ENCODE assay signal across 7 mouse cellular contexts in the genomic region with DNA sequence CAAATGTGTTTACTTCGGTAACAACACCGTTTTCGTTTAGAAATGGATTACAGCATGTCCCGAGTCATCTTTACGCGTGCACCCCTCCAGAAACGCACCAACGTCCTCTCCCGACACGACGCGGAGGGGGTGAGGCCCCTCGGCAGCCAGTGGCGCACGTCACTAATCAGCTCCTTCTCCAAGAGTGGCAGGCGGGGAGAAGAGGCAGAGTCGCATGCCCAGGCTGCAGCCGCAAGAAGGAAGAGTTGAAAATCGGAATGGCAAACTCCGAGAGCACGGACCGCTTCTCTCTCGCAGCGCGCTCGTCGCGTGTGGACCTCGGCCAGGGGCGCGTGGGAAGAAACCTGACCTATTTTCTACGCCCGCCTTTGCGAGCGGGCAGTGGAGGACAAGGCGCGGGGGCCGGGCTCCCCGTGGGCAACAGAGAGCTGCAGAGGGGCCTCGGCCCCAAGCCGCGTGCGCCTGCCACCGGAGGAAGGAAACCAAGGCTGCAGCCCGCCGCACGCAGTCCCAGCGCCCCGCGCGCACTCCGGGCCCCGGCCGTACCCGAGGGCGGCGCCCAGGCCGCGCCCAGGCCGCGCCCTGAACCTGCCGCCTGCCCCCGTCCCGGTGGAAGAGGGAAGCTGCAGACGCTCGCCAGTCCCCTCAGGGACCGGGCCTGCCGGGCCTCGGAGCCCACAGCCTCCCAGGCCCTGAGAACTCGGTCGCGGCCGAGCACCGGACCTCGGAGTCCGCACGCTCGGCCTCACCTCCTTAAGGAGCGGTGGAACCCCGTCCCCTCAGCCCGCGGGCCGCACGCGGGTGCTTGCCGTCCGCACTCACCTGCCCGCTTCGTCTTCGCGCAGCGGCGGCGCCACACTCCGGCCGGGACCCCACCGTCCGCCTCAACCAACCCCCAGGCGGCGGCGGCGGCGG. TPM values are rescaled to one million over a fixed set of nuclear protein-coding genes. Genes with fewer than 3 reads are reported as not detected.
DNase-seq lines count a peak whose midpoint lies in the region; ATAC-seq lines count a peak whose summit lies in the region.

No protein-coding gene starts in this region.

- H3K27me3 ChIP-seq in hindbrain, embryonic 15.5 days = no peaks in the 10 kb centered on the region

- under 1% methylated on average over 100 of the region's 103 CpGs for WGBS in hindbrain, embryonic 15.5 days

- H3K27ac ChIP-seq in hindbrain, embryonic 15.5 days (replicated peaks) = peak overlapping the region; percentile 88

- no peaks in the 10 kb centered on the region for H3K9me3 ChIP-seq in hindbrain, embryonic 15.5 days

- H3K36me3 ChIP-seq in hindbrain, embryonic 15.5 days = peaks cover 8% of the 10 kb centered on the region

- H3K4me3 ChIP-seq in hindbrain, embryonic 15.5 days = peak overlapping the region; percentile 66

- H3K4me2 ChIP-seq in hindbrain, embryonic 15.5 days = peak overlapping the region; percentile 84

- ATAC-seq in hindbrain, embryonic 15.5 days (ENCODE audit: low FRiP score, low read depth) = peak; percentile 71
- peak; percentile 21 for ATAC-seq in megakaryocyte, adult 5-6 weeks (ENCODE audit: poor library complexity, severe bottlenecking)

- peak overlapping the region; percentile 88 for H3K9ac ChIP-seq in hindbrain, embryonic 15.5 days

- peaks cover 33% of the 10 kb centered on the region for H3K4me1 ChIP-seq in hindbrain, embryonic 15.5 days (replicated peaks)

- DNase-seq in T-cell, adult 2 months (ENCODE audit: low spot score) = peak; percentile 70
- peak; percentile 61 for DNase-seq in cerebellum, adult 8-10 months
- DNase-seq in frontal cortex, postnatal 10 days (ENCODE audit: low spot score in 2 of 2) = peak; percentile 56 to 60
- DNase-seq in left cerebral cortex, adult 8-10 months (ENCODE audit: low spot score in 2 of 2) = peak; percentile 57 to 64
- peak; percentile 56 to 67 for DNase-seq in right cerebral cortex, postnatal 36 days (ENCODE audit: low spot score in 2 of 2)

RNA-seq across cellular contexts. Expression of a gene that starts 0.5 kb away (rescaled TPM):
- 95.6 and 95.9 TPM in 2 replicates for polyA plus RNA-seq in hindbrain, embryonic 15.5 days (2015; fragmentation: Nextera tagmentation; extraction: Ambion mirVana)
- 100 to 1,000 TPM; 184 to 213 (median 200) TPM for total RNA-seq in left cerebral cortex, adult 8-10 months (2022)
- 58.4 and 60.3 TPM in 2 replicates for total RNA-seq in megakaryocyte, adult 5-6 weeks (2015)
- 109 and 112 TPM in 2 replicates for total RNA-seq in megakaryocyte, adult 5-6 weeks (2017)

RNA-seq across cellular contexts. Expression of a gene that starts 0.8 kb away (rescaled TPM):
- 2.8 and 3.1 TPM in 2 replicates for polyA plus RNA-seq in hindbrain, embryonic 15.5 days (2015; fragmentation: Nextera tagmentation; extraction: Ambion mirVana)
- 10 to 100 TPM; 25.9 to 30.3 (median 28.2) TPM for total RNA-seq in left cerebral cortex, adult 8-10 months (2022)
- 53.3 and 61.4 TPM in 2 replicates for total RNA-seq in megakaryocyte, adult 5-6 weeks (2015)
- 8.3 and 14.5 TPM in 2 replicates for total RNA-seq in megakaryocyte, adult 5-6 weeks (2017)

Comparison
In these comparisons a context has a peak if more than half of its experiments do, and no peak if none do; other contexts are left out.
1. Peak in every context shown above with its lines: DNase-seq, ATAC-seq, H3K4me3 ChIP-seq and H3K27ac ChIP-seq.